Mouse (Mus musculus) layer of hippocampus, adult 18-20 months (tissue): ENCODE data around the gene Dpp9. TPM values are rescaled to one million over a fixed set of nuclear protein-coding genes. Genes with fewer than 3 reads are reported as not detected.

ENCODE experiments used
- DNase-seq, 2 experiments: peaks; one replicate each; pipeline ENCODE4 v3.0.0; 2022; ENCODE audit warnings: low spot score in 2 of 2
- microRNA-seq, 2 experiments: library from miRNA; unstranded; fragments of <30 nt; microRNA quantifications; one replicate each; pipeline ENCODE4 v1.2.0; 2021
- total RNA-seq, 2 experiments: library from RNA; stranded (reverse); gene quantifications; 2 replicates each; pipeline ENCODE4 v1.2.3; 2021

Gene Dpp9
- total RNA-seq, 2 experiments from 2014 or later = 61.7 to 63.8 TPM

DNA sequence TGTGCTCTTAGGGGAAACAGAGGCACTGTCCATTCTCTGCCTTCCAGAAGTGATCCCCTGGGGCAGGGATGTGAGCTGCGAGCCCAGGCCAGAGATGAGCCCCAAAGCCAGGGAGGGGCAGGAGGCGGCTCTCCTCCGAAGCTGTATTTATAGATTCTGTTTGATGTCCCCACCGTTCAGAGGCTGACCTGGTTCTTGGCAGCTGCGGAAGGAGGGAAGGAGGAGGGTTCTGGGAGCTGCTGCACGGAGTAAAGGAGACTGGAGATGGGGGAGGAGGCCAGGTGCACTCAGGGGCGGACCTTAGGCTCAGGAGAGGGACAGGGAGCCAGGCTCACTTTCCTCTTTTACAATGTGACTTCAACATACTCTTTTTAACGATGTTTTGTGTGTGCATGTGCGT is 72.6 kb downstream of the Dpp9 start:
- no peak for DNase-seq

DNA sequence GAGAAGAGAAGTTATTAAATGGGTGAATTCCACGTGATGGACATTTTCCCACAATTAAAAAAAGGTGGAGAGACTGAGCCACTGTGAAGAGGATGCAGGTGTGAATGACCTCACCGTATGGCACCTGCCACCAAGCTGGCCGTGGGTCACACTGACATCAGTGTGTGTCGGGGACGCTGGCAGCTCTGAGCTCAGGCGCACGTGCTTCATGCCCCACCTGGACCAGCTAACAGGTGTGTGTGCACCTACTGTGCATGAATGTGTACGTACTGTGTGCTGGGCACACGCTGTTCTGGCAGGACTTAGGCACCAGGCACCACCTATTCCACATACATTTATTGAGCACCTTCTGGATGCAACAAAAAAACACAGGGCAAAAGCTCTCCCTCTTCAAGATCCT is 74.2 kb downstream of the Dpp9 start:
- no peak for DNase-seq

DNA sequence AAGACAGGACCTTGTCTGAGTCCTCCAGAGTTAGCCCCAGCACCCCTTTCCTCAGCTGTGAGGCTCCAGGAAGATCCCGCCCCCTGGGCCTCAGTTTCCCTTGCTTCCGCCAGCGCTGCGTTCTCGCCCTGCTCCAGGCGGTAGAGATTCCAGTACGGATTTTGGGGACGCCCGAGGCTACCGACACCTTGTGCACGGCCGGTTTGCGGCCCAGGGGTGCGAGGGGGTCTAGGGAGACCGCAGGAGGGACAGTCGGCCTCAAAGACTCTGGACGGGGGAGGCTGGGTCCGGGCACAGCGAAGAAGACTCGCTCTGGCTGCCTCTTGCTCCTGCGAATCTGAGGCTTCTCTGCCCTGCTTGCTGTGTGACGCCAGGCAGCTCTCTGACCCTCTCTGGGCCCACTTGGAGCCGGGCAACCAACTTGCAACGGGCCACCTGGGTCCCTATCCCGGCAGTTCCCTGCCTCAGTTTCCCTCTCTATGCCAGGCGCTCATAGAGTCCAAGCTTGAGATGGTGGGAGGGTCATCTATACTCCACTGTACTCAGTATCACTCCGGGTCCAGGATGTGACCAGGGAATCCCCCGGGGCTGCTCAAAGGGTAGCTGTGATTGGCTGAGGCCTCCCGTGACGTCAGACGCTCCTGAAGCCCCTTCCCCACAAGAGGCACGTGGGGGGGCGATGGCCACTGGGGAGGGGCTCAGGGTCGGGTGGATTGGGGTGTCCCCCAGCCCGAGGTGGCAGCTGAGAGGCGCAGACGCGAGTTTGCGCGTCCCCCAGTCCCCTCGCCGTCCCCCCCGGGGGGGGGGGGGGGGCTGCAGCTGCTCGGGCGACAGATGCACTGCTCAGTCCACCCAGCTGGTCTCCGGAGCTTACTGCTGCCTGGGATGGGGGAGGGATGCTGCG is 76.8 kb downstream of the Dpp9 start:
- DNase-seq = peak in 1 of 2 experiments; percentile 70

DNA sequence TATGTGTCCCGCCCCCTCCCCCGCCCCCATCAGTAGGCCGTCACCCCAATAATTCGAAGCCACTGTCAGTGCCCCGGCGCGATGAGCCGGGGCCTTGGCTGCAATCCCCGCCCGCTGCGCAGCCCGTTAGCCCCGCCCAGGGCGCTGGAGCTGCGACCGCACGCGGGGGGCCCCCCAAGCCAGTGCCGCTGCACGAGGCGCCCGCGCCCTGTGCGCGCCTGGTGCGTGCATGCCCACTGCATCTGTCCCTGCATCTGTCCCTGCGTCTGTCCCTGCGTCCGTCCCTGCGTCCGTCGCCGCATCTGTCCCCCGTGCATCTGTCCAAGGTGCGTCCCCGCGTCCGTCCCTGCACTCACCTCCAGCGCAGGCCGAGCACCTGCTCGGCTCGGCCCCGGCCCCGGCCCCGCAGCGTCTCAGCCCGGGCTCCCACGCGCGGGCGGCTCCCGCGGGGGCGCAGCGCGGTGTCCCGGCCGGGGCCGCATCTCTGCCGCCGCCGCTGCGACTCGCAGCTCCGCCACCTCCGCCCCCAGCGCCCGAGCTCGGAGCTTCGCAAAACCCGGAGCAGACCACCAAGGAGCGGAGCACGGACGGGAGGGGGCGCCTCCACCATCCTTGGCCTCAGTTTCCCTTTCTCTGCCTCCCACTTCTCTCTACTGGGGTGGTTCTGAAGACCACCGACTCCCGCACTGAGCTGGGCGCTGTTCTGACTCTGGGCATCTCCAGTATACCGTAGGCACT is 78.7 kb downstream of the Dpp9 start, which contains the start of gene Sema6b:
Gene Sema6b, minus strand, starts transcription at position 486 of the 738 bp plus-strand sequence.
- DNase-seq = peak; percentile 72 to 79

DNA sequence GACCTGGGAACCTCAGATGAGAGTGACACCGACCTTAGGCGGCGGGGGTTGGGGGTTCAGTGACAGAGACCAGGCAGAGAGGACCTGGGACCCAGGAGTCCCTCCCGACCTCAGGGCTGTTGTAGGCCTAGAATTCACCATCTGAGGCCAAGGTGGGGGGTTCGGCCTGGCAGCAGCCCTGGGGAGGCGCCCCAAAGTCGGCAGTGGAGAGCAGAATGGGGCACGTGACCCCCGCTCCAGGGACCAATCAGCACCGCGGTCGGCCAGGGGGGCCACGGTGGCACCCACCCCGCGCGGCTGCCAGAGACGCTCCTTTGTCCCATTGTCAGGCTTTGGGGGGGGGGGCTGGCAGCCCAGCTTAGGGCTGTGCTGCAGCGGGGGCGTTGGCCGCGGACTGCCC is 79.3 kb downstream of the Dpp9 start:
- DNase-seq = peak in 1 of 2 experiments; percentile 51

DNA sequence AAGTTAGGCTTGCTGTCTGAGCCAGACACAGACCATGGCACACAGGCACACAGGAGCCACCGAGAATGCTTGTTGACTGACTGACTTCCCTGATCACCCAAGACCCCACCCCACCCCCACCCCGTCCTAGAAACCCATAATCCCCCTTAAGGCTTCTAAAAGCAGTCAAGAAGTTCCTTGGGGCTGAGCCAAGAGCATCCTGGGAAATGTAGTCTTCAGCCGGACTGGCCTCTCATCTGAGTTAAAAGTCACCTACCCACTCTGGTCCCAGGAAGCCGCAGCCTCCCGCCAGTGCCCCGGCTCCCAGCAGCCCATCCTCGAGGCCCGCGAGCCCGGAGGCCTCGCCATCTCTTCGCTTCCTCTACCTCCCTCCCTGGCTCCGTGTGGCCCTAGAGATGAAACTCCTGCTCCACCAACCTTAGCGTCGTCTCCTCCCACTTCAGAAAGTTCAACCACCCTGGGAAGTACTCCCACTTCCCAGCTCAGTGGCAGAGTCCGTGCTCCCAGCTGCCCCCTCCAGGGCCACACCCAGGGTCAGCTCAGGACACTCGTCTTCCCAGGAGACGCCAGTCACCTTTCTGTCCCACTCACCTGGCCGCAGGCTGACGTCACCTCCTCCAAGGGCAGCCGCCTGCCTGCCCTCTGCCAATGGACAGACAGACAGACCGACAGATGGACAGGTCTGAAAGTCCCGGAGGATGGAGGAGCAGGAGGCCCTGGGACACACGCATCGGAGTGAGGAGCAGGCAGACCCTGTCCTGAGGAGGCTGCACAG is 80.7 kb downstream of the Dpp9 start:
- DNase-seq = no peak

Small RNA genes lying within 50 kb of the gene (microRNA-seq; reads per million reads assigned to microRNA genes)
- gene Gm44397 (0 reads per million in 2 experiments), gene Mir7b (2,283 to 3,942 reads per million in 2 experiments)

Other genes starting within 250 kb of the Dpp9 start
- 10 to 100 TPM; 21.1 to 21.2 TPM for gene Shd, start 248.4 kb downstream of the Dpp9 start, total RNA-seq
- 10 to 100 TPM; 68.1 to 68.2 TPM for gene Fsd1, start 232.4 kb downstream of the Dpp9 start, total RNA-seq
- 1 to 10 TPM; 1.4 to 2.1 TPM for gene Stap2, start 213.3 kb downstream of the Dpp9 start, total RNA-seq
- gene Mpnd, start 213.2 kb downstream of the Dpp9 start, total RNA-seq = 100 to 1,000 TPM; 106 to 111 TPM
- gene Sh3gl1, start 182.3 kb downstream of the Dpp9 start, total RNA-seq = 10 to 100 TPM; 53.9 to 57.8 TPM
- gene Chaf1a, start 178.5 kb downstream of the Dpp9 start, total RNA-seq = 1 to 10 TPM; 2.0 to 3.0 TPM
- gene Ubxn6, start 143.9 kb downstream of the Dpp9 start, total RNA-seq = 10 to 100 TPM; 85.7 to 90.6 TPM
- 100 to 1,000 TPM; 105 to 107 TPM for gene Hdgfl2, start 139.3 kb downstream of the Dpp9 start, total RNA-seq
- 10 to 100 TPM; 16.3 to 16.9 TPM for gene Plin4, start 109.1 kb downstream of the Dpp9 start, total RNA-seq
- 1 to 10 TPM in 1 of 2 experiments, under 1 TPM in 1; 0.67 to 1.1 TPM for gene Plin5, start 101.3 kb downstream of the Dpp9 start, total RNA-seq
- gene Lrg1, start 96.9 kb downstream of the Dpp9 start, total RNA-seq = 1 to 10 TPM in 1 of 2 experiments, under 1 TPM in 1; 0.61 to 1.0 TPM
- gene Sema6b, start 78.6 kb downstream of the Dpp9 start, total RNA-seq = 100 to 1,000 TPM; 128 to 130 TPM
- gene Tnfaip8l1, start 56.4 kb downstream of the Dpp9 start, total RNA-seq = 1 to 10 TPM; 4.6 to 6.1 TPM
- gene Mydgf, start 35.0 kb downstream of the Dpp9 start, total RNA-seq = 10 to 100 TPM; 41.7 to 44.3 TPM
- 10 to 100 TPM; 35.3 TPM for gene Fem1a, start 37.9 kb upstream of the Dpp9 start, total RNA-seq
- 1 to 10 TPM; 7.9 to 8.2 TPM for gene Ticam1, start 57.9 kb upstream of the Dpp9 start, total RNA-seq
- 10 to 100 TPM; 19.1 to 21.8 TPM for gene Plin3, start 74.0 kb upstream of the Dpp9 start, total RNA-seq
- gene Arrdc5, start 81.4 kb upstream of the Dpp9 start, total RNA-seq = not detected
- gene Uhrf1, start 84.4 kb upstream of the Dpp9 start, total RNA-seq = under 1 TPM; 0.48 to 0.50 TPM
- 10 to 100 TPM; 77.3 to 83.1 TPM for gene Kdm4b, start 107.2 kb upstream of the Dpp9 start, total RNA-seq